Mouse (Mus musculus) gastrocnemius, postnatal 14 days (tissue): ENCODE data around the gene Ncan. TPM values are rescaled to one million over a fixed set of nuclear protein-coding genes. Genes with fewer than 3 reads are reported as not detected.
"Not testable (repeated sequence)": the region's sequence is repeated elsewhere in the genome, so short reads cannot be mapped to it uniquely, and the experiment has no call there.

Source experiments
- DNase-seq: peaks from one replicate; pipeline ENCODE4 v3.0.0; 2021; ENCODE audit warnings: mixed read lengths
- intact Hi-C: fragments of 180-260 bp; cut with DNase I; formaldehyde crosslinking; loops from one replicate; pipeline ENCODE4 v1.15.1; 2025; ENCODE audit warnings: low total_unique reads
- total RNA-seq, 2 experiments: library from RNA; stranded (reverse); gene quantifications; 2 replicates each; pipeline ENCODE4 v1.2.3; 2021

Ncan gene
- total RNA-seq, 2 experiments from 2014 or later, result 0.02 to 0.04 TPM

- intact Hi-C loops, result loop anchor here (5.0 kb wide), 1 partner anchor 78 kb away; no protein-coding TSS in a partner anchor
These were observed 31.2 kb downstream of the Ncan start for GRCm38 (mm10) chr8:70089296-70089960.

DNA sequence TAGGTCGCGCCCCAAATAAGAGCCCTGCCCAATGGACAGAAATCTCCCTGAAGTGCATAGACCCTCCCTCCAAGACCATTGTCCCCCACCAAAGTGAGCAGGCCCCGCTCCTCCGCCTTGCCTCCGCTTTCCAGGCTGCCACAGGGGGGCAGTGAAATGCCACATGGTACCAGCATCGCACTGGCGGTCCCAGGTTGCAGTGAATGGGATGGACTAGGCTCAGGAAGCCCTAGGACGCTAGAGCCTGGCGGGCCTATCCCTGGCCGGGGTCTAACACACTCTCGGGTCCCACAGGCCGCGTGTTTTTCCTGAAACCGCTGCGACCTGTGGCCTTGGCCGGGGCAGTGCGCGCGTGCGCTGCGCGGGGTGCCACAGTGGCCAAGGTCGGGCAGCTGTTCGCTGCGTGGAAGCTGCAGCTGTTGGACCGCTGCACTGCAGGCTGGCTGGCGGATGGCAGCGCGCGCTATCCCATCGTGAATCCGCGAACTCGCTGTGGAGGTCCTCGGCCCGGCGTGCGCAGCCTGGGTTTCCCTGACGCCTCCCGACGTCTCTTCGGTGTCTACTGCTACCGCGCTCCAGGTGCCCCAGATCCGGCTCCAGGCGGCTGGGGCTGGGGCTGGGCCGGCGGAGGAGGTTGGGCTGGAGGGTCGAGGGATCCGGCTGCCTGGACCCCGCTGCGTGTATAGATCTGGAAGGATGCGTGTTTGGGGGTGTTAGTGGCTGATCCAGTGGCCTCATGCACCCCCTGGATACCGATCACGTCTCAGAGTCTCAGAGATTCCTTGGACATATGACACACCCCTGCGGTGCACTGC is 32.6 kb downstream of the Ncan start:
- intact Hi-C loops, result loop anchor here (5.0 kb wide), 1 partner anchor 79 kb away; no protein-coding TSS in a partner anchor
- DNase-seq, result peak; percentile 38

More at GRCm38 (mm10) chr8:70089296-70089960, 31.2 kb downstream of the Ncan start:
- DNase-seq, result no peak

- intact Hi-C loops, result loop anchor here (5.0 kb wide), 1 partner anchor 80 kb away; no protein-coding TSS in a partner anchor
- DNase-seq, result no peak
These were observed 33.4 kb downstream of the Ncan start for GRCm38 (mm10) chr8:70087237-70087636.

- intact Hi-C loops, result loop anchor here (5.0 kb wide), 1 partner anchor 81 kb away; no protein-coding TSS in a partner anchor
- no peak for DNase-seq
These were observed 34.5 kb downstream of the Ncan start for GRCm38 (mm10) chr8:70086151-70086550.

DNA sequence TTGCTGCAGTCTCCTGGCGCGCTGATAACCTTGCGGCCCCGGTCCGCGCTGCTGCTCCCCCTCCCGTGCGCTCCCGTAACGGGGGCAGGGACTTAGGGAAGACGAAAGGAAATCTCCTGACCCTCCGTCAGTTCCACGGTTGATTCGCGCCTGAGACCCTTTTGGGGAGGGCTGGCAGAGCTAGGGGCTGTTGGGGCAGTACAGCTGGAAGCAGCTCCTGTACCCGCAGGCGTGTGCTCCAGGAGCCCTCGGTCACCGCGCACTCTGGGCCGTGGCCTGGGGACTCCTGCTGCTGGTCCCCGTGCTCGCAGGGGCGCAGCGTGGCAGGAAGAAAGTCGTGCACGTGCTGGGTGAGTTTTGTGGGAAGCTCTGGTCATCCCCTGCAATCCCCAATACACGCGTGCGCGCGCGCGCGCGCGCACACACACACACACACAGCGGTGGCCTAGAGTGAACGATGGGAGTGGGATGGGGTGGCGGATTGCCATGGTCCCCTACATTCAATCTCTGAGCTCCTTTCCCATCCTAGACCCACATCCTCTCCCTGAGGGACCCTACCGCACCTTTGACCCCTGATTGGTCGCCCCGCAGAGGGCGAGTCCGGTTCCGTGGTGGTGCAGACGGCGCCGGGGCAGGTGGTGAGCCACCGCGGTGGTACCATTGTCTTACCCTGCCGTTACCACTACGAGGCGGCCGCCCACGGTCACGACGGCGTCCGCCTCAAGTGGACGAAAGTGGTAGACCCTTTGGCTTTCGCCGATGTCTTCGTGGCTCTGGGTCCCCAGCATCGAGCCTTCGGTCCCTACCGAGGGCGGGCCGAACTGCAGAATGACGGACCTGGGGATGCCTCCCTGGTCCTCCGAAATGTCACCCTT is 36.2 kb downstream of the Ncan start:
- DNase-seq, result no peak
- intact Hi-C loops, result loop anchor here (5.0 kb wide), 1 partner anchor 83 kb away; no protein-coding TSS in a partner anchor

- DNase-seq, result no peak
- intact Hi-C loops, result no loop called here
These were observed 37.4 kb downstream of the Ncan start, which contains the start of gene Hapln4 for GRCm38 (mm10) chr8:70083285-70083684. Gene Hapln4, plus strand, starts transcription at chr8:70083457.

DNA sequence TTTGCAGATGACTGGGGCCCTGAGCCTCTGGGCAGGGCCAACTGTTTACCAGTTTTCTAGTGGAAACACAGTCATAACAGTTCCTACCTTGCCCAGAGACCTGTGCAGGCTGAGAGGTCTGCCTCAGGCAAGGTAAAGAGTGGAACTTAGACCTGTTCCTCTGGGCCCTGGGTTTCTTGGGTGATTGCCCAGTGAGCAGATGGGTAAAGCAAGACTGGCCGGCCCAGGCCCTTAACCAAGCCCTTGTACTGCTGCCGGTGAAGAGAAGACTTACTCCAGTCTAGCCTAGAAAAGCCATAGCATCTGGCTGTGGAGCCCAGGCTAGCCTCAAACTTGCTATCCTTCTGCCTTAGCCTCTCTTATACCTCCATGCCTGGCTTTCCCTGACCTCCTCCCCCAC is 38.7 kb downstream of the Ncan start:
- no peak for DNase-seq
- intact Hi-C loops, result no loop called here

DNA sequence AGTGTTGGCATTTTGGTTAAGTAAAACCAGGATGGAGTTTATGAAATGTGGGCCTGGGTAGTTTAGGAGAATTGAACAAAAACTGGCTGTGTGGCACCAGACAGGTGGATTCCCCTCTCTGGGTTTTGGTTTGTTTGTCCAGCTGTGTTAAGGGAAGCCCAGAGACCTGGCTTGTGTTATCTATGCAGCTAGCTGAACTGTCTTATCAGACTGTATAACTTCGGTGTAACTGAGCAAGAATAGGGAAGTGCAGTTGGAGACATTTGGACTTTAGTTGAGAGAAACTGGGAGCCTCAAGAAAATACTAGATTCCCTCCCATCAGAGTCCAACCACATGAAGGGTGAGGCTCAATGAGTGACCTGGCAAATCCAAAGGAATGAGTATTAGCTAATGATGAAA is 47.0 kb downstream of the Ncan start:
- intact Hi-C loops, result no loop called here
- DNase-seq, result no peak

DNA sequence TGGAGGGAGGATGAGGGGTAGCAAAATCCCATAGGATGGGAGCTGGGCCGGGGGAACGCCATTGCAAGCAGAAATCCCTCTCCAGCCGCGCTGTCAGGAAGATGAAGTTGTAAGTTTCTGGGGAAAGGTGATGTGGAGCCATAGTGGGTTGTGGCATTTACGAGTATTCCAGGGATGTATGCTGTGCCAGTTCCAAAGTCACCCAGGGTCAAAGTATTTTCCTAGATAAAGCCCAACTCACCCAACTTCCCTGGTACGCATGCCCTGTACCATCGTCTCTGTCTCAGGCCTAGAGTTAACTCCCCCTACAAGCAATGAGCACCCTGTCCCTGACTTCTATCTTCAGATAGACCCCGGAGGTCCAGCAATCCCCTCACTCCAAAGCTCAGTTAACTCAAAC is 47.6 kb downstream of the Ncan start:
- intact Hi-C loops, result no loop called here
- no peak for DNase-seq

- intact Hi-C loops, result no loop called here
- peak; percentile 35 for DNase-seq
These were observed 48.1 kb downstream of the Ncan start, which contains the start of gene Tm6sf2 for GRCm38 (mm10) chr8:70072441-70073069. Gene Tm6sf2, plus strand, starts transcription at chr8:70072924.

- intact Hi-C loops, result no loop called here
- DNase-seq, result no peak
These were observed 48.7 kb downstream of the Ncan start for GRCm38 (mm10) chr8:70071836-70072440.

DNA sequence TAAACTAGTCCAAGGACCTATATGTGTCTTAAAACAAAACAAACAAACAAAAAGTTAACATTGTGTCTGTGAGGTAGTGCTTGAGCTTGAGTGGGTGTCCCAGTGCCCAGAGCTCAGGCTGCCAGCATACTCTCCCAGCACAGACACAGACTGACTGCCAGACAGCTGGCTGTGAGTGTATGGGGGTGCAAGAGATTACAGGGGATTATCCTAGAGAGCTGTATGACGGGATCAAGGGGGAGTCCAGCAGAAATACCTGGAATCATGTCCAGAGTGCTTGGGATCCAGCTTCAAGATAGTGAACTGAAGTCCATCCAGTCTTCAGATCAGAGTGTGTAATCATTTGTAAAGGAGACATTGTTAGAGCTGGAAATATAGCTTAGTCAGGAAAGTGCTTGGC is 63.0 kb downstream of the Ncan start:
- intact Hi-C loops, result no loop called here
- DNase-seq, result no peak

- intact Hi-C loops, DNase-seq: not testable (repeated sequence)
These were observed 70.2 kb downstream of the Ncan start for GRCm38 (mm10) chr8:70050434-70050833.

- DNase-seq, result no peak
- intact Hi-C loops, result no loop called here
These were observed 71.0 kb downstream of the Ncan start for GRCm38 (mm10) chr8:70049662-70050061.

- intact Hi-C loops, result no loop called here
- DNase-seq, result no peak
These were observed 76.7 kb downstream of the Ncan start for GRCm38 (mm10) chr8:70043996-70044395.
